Mouse (Mus musculus) mesoderm, embryonic 11.5 days (tissue): ENCODE results near the gene Hoxd13.
A peak's percentile ranks its signal among the peaks of the same experiment; 100 is the strongest.

Experiments used
- DNase-seq: peaks from one replicate; pipeline ENCODE4 v3.0.0-alpha.2; 2012; ENCODE audit warnings: low read depth, low spot score

Hoxd13 gene

DNA sequence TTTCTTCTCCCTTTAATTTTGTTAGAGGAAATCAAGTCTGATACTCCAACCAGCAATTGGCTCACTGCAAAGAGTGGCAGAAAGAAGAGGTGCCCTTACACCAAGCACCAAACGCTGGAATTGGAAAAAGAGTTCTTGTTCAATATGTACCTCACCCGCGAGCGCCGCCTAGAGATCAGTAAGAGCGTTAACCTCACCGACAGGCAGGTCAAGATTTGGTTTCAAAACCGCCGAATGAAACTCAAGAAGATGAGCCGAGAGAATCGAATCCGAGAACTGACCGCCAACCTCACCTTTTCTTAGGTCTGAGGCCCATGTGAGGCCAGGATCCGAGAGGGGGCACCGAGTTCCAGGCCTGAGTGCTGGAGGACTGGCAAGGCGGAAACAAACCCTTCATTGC, 26.0 kb downstream of the Hoxd13 start:
- DNase-seq = peak; percentile 82

DNA sequence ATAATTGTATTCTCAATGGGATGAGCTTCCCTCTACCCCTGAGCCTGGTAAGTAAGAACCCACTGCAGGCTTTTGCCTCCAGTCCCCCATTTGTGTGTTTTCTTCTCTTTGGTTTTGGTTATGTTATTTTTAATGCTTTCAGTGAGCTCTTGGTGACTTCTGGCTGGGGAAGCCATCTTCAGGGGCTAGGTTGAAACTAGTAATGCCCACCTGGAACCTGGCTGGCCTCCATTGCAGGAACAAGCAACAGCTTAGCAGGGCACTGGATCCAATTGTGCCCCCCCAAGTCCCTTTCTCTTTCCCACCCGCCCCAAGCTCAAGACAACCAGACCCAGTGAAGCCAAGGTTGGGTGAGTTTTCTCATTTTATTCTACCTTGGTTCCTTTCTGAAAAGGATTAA, 27.3 kb downstream of the Hoxd13 start:
- no peak for DNase-seq

- no peak for DNase-seq
These were observed 27.8 kb downstream of the Hoxd13 start for GRCm38 (mm10) chr2:74695813-74696430.

GRCm38 (mm10) chr2:74696442-74697335, 28.6 kb downstream of the Hoxd13 start:
- DNase-seq = no peak

DNA sequence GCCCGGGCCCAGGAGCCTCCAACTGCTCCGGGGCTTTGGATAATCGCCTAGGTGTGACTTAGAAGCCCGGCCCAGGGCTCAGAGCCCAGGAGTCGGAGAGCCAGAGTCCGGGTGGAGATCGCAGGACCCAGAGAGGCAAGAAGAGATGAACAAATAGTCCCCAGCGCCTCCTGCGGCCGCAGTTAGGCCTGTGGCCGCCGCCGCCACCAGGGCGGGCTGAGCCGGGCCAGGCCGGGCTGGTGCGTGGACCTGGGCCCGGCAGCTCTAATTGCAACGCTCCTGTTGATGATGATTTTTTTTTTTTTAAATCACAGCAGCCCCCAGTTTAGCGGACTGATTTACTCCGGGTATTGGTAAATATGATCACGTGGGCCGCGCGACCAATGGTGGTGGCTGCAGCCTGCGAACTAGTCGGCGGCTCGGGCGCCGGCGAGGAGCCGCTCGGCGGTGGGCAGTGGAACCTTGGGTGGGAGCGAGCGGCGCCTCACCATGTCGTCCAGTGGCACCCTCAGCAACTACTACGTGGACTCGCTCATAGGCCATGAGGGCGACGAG, 29.5 kb downstream of the Hoxd13 start, which contains the start of gene Hoxd9:
TSS of gene Hoxd9 (plus strand) at position 161 of the 555 bp plus-strand sequence.
- peak; percentile 79 for DNase-seq

DNA sequence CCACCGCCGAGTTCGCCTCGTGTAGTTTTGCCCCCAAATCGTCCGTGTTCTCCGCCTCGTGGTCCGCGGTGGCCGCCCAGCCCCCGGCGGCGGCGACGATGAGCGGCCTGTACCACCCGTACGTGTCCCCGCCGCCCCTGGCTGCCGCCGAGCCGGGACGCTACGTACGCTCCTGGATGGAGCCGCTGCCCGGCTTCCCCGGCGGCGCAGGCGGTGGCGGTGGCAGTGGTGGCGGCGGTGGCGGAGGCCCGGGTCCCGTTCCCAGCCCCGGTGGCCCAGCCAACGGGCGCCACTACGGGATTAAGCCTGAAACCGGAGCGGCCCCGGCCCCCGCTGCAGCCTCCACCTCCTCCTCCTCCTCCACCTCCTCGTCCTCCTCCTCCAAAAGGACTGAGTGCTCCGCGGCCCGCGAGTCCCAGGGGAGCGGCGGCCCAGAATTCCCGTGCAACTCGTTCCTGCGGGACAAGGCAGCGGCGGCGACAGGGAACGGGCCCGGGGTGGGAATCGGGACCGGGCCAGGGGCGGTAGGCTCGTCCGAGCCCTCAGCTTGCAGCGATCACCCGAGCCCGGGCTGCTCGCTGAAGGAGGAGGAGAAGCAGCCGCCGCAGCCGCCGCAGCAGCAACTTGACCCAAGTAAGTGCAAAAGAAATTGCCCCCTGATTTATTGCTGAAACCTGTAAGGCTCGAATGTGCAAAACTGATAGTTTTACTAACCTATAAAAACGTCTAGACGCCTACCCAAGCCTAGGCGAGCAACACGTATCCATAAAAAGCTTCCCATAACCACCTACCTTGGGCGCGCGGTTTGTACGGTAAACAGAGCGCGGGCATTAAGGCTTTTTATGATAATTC, 30.3 kb downstream of the Hoxd13 start:
- DNase-seq = no peak

DNA sequence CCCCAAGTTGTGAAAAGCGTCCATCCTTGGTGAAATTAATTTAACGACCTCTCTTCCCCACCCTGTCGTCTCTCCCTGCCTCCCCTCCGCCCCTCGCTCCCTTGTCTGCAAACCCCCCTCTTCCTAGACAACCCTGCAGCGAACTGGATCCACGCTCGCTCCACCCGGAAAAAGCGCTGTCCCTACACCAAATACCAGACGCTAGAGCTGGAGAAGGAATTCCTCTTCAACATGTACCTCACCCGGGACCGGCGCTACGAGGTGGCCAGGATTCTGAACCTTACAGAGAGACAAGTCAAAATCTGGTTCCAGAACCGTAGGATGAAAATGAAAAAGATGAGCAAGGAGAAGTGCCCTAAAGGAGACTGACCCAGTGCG, 30.9 kb downstream of the Hoxd13 start:
- no peak for DNase-seq

DNA sequence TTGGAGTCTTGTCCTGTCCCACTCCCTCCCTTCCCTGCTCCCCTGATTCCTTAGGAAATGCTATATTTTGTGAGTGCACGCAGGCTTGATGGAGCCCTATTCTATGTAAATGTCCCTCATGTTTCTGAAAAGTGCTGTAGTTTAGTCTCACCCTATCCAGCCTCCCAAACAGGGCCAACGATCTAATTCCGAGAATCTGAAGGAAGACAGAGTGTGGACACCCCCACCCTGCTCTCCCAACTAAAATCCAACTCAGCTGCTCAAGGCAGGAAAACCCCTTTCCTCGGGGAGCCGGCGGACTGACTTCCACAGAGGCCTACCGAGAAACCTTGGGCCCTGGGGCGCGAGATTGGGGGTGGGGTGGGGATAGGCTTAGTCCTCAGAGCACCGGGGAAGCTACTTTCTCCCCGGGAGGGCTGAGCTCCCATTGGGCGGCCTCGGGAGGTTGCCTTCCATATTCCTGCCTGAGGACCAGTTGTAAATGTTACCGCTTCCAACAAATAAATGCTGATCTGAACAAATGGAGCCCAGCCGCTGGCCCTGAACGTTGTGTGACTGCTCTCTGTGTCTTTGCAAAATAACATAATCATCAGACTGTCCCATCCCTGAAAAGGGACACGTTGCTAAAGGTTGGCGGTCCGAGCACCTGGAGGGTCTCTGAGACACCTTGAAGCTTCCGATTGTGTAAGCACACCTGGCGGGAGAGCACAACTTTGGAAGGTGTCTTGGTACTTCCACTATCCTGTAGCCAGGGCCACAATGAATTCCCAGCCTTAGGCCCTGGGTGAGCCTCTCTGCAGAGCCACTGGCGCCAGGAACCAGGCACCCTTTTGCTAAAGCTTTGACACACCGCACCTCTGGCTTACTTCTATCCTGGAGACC, 31.8 kb downstream of the Hoxd13 start:
- DNase-seq = no peak

- DNase-seq = no peak
These were observed 32.5 kb downstream of the Hoxd13 start for GRCm38 (mm10) chr2:74700546-74701112.

- peak; percentile 84 for DNase-seq
These were observed 34.1 kb downstream of the Hoxd13 start for GRCm38 (mm10) chr2:74701949-74702819.

DNA sequence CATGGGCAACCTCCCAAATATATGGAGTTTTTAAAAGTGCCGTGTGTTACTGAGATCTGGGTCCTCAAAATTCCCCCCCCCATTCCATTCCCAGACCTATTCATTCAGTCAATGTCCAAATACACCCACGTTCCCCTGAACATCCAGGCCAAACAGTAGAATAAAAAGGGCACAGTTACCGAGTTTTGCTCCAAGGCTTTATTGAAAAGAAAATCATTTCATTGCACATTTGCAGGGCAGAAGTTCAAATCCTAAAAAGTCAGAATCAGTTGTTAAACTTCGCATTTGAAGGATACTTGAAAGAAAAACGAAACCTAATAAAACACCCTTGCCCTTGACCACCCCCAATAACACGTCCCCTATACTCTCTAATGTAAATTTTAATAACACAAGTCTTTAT, 34.7 kb downstream of the Hoxd13 start:
- no peak for DNase-seq

GRCm38 (mm10) chr2:74703317-74703716, 35.2 kb downstream of the Hoxd13 start:
- DNase-seq = no peak

- DNase-seq = no peak
These were observed 35.7 kb downstream of the Hoxd13 start for GRCm38 (mm10) chr2:74703720-74704392.

DNA sequence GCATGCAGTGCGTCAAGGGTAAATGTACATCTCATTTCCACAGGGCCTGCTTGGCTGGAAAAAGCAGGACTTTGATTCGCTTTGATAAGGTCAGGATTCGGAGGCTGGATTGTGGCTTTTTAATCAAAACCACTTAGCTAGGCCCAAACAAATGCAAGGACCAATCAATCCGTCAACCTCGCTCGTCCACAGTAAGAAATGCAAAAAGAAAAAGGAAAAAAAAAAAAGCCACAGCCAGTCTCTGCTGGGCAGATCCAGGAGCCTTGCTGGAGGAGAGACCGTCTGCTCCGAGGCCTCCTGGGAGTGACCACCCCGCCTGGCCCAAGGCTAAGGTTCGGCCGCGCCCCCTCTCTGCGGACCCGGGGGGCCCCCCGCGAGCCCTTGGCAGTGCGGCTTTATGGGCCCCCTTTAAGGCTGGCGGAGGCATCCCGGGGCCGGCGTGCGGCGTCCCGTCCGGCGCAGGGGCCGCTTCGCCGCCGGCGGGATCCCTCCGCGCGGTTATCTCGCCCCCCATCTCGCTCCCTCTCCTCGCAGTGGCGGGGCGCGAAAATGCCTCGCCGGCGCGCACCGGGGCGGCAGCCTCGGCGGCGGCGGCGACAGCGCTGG, 36.4 kb downstream of the Hoxd13 start, which contains the start of gene Hoxd8:
TSS of gene Hoxd8 (plus strand) at position 223 of the 606 bp plus-strand sequence.
- DNase-seq = peak; percentile 92

- DNase-seq = no peak
These were observed 36.9 kb downstream of the Hoxd13 start for GRCm38 (mm10) chr2:74704999-74705466.

- peak; percentile 86 for DNase-seq
These were observed 37.5 kb downstream of the Hoxd13 start for GRCm38 (mm10) chr2:74705467-74706089.

DNA sequence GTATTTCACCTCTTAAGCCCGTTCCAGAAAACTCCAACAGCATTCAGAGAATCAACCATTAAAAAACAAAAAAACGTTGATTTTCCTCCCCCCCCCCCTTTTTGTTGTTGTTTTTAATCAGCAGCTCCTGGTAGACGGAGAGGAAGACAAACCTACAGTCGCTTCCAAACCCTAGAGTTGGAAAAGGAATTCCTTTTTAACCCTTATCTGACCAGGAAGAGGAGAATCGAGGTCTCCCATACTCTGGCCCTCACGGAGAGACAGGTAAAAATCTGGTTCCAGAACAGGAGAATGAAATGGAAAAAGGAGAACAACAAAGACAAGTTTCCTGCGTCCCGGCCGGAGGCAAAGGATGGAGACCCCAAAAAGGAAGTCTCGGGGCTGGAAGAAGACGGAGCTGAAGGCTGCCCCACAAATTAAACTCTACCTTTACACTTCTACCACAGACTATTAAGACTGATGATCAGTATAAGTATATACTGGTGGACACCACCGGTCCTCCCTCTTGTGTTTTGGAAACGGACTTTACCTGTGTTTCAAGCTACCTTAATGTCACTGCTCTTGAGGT, 38.4 kb downstream of the Hoxd13 start:
- DNase-seq = no peak
